Mouse (Mus musculus): ENCODE measurements around the gene Setd6. TPM values are rescaled to one million over a fixed set of nuclear protein-coding genes. Genes with fewer than 3 reads are reported as not detected.

Gene Setd6
- polyA plus RNA-seq, 1 experiment: 12.6 TPM

DNA sequence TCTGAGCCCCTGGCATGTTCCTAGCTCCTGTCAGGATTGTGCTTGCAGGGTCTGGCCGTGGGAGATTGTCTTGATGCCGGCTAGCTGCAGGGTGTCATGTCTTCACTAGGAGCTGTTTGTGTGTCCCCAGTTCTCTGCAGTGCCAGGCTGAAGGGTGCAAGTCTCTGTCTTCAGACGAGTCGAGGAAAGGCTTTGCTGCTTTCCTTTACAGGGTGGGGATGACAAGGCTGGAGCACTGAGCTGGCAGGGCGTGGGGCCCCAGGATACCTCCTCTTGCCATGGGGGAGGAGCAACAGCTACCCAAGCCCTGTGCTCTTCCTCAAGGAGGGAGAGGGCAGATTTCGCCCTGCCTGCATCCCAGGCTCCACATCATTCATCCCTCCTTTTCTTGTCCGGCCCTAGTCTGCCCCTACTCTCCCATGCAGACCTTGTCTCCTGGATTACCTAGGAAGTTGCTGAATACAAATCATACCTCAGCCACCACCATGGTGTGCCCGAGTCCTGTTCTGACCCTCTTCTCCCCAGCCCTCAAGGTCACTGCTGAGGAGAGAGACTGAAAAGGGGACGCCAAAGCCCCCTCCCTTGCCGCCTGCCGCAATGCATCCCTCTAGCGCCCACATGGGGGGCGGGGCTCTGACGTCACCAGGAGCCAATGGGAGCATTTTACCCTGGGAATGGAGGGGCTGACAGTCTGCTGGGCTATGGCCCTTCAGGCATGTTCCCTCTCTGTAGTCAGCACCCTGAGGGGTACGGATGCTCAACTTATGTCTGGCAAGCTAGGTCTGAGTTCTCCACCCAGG, 12.0 kb upstream of the Setd6 start:
- H3ac ChIP-seq (ENCODE audit: control insufficient read depth, insufficient read length, low read depth): peak overlapping the region; percentile 61
- no peaks in the 10 kb centered on the region for H3K79me2 ChIP-seq (ENCODE audit: control insufficient read depth, insufficient read depth)
- H3K36me3 ChIP-seq (ENCODE audit: control insufficient read depth, insufficient read depth): no peaks in the 10 kb centered on the region
- no peak overlapping the region for H3K4me3 ChIP-seq (ENCODE audit: insufficient read depth, poor library complexity, severe bottlenecking)
- TF ChIP-seq CEBPB (IDR thresholded peaks at IDR 0.05; ENCODE audit: low read depth) (no peak), USF1 (IDR thresholded peaks at IDR 0.05; ENCODE audit: low read depth) (no peak), FOSL1 (IDR thresholded peaks at IDR 0.05; ENCODE audit: insufficient read depth, low read length, poor library complexity, severe bottlenecking) (no peak), CTCF (IDR thresholded peaks at IDR 0.05; ENCODE audit: control insufficient read depth, insufficient read depth, insufficient read length) (no peak)
- no peaks in the 10 kb centered on the region for H3K79me3 ChIP-seq (ENCODE audit: low read depth)
- H3K27me3 ChIP-seq (ENCODE audit: control insufficient read depth, insufficient read depth, insufficient read length): no peaks in the 10 kb centered on the region

DNA sequence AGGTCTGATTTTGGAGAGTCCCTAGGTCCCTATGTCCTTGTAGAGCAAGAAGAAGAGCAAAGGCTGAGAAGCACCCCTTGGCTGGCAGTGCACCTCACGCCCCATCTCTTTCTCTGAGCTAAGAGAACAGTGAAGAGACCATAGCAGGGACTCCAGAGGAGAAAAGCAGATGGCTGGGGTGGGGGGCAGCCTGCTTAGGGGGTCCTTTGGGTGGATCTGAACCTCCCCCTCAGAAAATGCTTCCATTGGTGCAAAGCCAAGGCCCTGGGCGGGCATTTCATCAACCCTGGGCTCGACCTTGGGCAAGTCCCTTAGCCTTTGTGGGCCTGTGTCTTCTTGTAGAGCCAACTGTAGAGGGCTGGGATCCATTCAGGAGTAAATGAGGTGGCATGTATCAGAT, 11.1 kb upstream of the Setd6 start:
- Histone ChIP-seq H3K79me2 (ENCODE audit: control insufficient read depth, insufficient read depth) (no peaks in the 10 kb centered on the region), H3K79me3 (ENCODE audit: low read depth) (no peaks in the 10 kb centered on the region), H3K27me3 (ENCODE audit: control insufficient read depth, insufficient read depth, insufficient read length) (no peaks in the 10 kb centered on the region), H3ac (ENCODE audit: control insufficient read depth, insufficient read length, low read depth) (no peak overlapping the region), H3K4me3 (ENCODE audit: insufficient read depth, poor library complexity, severe bottlenecking) (no peak overlapping the region), H3K36me3 (ENCODE audit: control insufficient read depth, insufficient read depth) (no peaks in the 10 kb centered on the region)
- TF ChIP-seq FOSL1 (IDR thresholded peaks at IDR 0.05; ENCODE audit: insufficient read depth, low read length, poor library complexity, severe bottlenecking) (no peak), MYOD1 (IDR thresholded peaks at IDR 0.05; ENCODE audit: control insufficient read depth, insufficient read length, low read depth) (no peak), USF1 (IDR thresholded peaks at IDR 0.05; ENCODE audit: low read depth) (no peak), MAX (IDR thresholded peaks at IDR 0.05) (no peak), CTCF (IDR thresholded peaks at IDR 0.05; ENCODE audit: control insufficient read depth, insufficient read depth, insufficient read length) (no peak), MYOG (IDR thresholded peaks at IDR 0.05; ENCODE audit: control insufficient read depth, extremely low read depth, insufficient read length) (no peak), CEBPB (IDR thresholded peaks at IDR 0.05; ENCODE audit: low read depth) (no peak)

DNA sequence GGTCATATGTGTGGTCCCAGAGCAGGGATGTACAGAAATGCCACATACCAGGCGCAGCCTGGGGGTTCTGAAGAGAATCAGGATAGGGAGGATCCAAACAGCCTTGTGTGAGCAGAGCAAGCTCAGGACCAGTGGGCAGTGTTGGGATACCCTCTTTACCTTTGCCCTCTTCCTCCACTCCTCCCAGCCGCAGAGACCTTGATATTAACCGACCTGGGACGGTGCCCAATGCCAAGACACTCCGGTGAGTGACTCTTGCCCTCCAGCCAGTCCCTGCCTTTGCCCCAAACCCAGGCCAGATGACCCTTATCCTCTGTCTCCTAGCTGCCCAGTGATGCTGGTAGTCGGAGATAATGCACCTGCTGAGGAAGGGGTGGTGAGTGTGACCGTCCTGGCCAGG, 6.1 kb upstream of the Setd6 start:
- Histone ChIP-seq H3ac (ENCODE audit: control insufficient read depth, insufficient read length, low read depth) (no peak overlapping the region), H3K79me3 (ENCODE audit: low read depth) (no peaks in the 10 kb centered on the region), H3K27me3 (ENCODE audit: control insufficient read depth, insufficient read depth, insufficient read length) (no peaks in the 10 kb centered on the region), H3K36me3 (ENCODE audit: control insufficient read depth, insufficient read depth) (no peaks in the 10 kb centered on the region), H3K4me3 (ENCODE audit: insufficient read depth, poor library complexity, severe bottlenecking) (no peak overlapping the region), H3K79me2 (ENCODE audit: control insufficient read depth, insufficient read depth) (no peaks in the 10 kb centered on the region)
- TF ChIP-seq CTCF (IDR thresholded peaks at IDR 0.05; ENCODE audit: control insufficient read depth, insufficient read depth, insufficient read length): no peak
- TF ChIP-seq MYOG (IDR thresholded peaks at IDR 0.05; ENCODE audit: control insufficient read depth, extremely low read depth, insufficient read length): no peak
- no peak for TF ChIP-seq MAX (IDR thresholded peaks at IDR 0.05)
- no peak for TF ChIP-seq CEBPB (IDR thresholded peaks at IDR 0.05; ENCODE audit: low read depth)
- no peak for TF ChIP-seq USF1 (IDR thresholded peaks at IDR 0.05; ENCODE audit: low read depth)
- no peak for TF ChIP-seq MYOD1 (IDR thresholded peaks at IDR 0.05; ENCODE audit: control insufficient read depth, insufficient read length, low read depth)
- no peak for TF ChIP-seq FOSL1 (IDR thresholded peaks at IDR 0.05; ENCODE audit: insufficient read depth, low read length, poor library complexity, severe bottlenecking)

DNA sequence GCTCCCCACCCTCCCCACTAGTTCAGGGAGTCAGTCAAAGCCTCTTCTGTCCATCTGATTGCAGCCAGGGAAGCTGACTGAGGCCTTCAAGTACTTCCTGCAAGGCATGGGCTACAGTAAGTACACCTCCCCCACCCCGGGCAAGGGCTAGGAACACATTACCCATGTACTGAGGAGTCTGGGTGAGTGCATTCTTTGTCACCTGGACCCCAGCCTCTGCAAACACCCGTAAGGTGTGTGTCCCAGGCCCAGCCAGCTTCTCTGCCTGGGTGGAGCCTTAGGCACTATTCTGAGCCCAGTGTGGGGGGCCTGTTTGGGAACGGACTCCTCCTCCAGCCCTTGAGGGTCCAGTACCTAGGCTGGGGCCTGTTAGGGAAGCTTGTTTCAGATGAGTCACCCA, 4.7 kb upstream of the Setd6 start:
- H3K4me3 ChIP-seq (ENCODE audit: insufficient read depth, poor library complexity, severe bottlenecking): no peak overlapping the region
- H3K79me2 ChIP-seq (ENCODE audit: control insufficient read depth, insufficient read depth): peaks cover 2% of the 10 kb centered on the region
- H3K36me3 ChIP-seq (ENCODE audit: control insufficient read depth, insufficient read depth): no peaks in the 10 kb centered on the region
- H3K27me3 ChIP-seq (ENCODE audit: control insufficient read depth, insufficient read depth, insufficient read length): no peaks in the 10 kb centered on the region
- no peak for TF ChIP-seq MYOD1 (IDR thresholded peaks at IDR 0.05; ENCODE audit: control insufficient read depth, insufficient read length, low read depth)
- TF ChIP-seq CTCF (IDR thresholded peaks at IDR 0.05; ENCODE audit: control insufficient read depth, insufficient read depth, insufficient read length): no peak
- no peak for TF ChIP-seq USF1 (IDR thresholded peaks at IDR 0.05; ENCODE audit: low read depth)
- TF ChIP-seq FOSL1 (IDR thresholded peaks at IDR 0.05; ENCODE audit: insufficient read depth, low read length, poor library complexity, severe bottlenecking): no peak
- TF ChIP-seq CEBPB (IDR thresholded peaks at IDR 0.05; ENCODE audit: low read depth): no peak
- no peak for TF ChIP-seq MAX (IDR thresholded peaks at IDR 0.05)
- no peak for TF ChIP-seq MYOG (IDR thresholded peaks at IDR 0.05; ENCODE audit: control insufficient read depth, extremely low read depth, insufficient read length)
- no peaks in the 10 kb centered on the region for H3K79me3 ChIP-seq (ENCODE audit: low read depth)
- H3ac ChIP-seq (ENCODE audit: control insufficient read depth, insufficient read length, low read depth): no peak overlapping the region

DNA sequence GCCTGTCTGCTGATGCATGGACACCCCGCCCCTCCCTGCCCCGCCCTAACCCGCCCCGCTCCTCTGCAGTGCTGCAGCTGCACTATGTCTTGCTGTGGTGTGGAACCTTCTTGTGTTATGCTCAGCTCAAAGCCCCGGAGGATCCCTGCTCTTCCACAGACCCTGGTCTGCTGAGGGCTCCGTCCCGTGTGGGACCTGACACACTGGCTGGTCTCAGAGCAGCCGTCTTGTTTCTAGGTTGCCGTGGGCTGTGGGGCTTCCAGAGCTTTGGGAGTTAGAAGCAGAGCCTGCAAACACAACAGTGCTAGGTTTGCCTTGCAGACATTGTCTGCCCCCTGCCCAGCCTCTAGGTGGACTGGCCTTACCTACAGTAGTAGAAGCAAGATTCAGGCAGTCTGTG, 3.3 kb upstream of the Setd6 start:
- no peak overlapping the region for H3ac ChIP-seq (ENCODE audit: control insufficient read depth, insufficient read length, low read depth)
- TF ChIP-seq USF1 (IDR thresholded peaks at IDR 0.05; ENCODE audit: low read depth) (no peak), FOSL1 (IDR thresholded peaks at IDR 0.05; ENCODE audit: insufficient read depth, low read length, poor library complexity, severe bottlenecking) (no peak), MYOG (IDR thresholded peaks at IDR 0.05; ENCODE audit: control insufficient read depth, extremely low read depth, insufficient read length) (no peak), MYOD1 (IDR thresholded peaks at IDR 0.05; ENCODE audit: control insufficient read depth, insufficient read length, low read depth) (no peak), CTCF (IDR thresholded peaks at IDR 0.05; ENCODE audit: control insufficient read depth, insufficient read depth, insufficient read length) (no peak), MAX (IDR thresholded peaks at IDR 0.05) (no peak), CEBPB (IDR thresholded peaks at IDR 0.05; ENCODE audit: low read depth) (no peak)
- no peaks in the 10 kb centered on the region for H3K27me3 ChIP-seq (ENCODE audit: control insufficient read depth, insufficient read depth, insufficient read length)
- H3K4me3 ChIP-seq (ENCODE audit: insufficient read depth, poor library complexity, severe bottlenecking): no peak overlapping the region
- no peaks in the 10 kb centered on the region for H3K79me3 ChIP-seq (ENCODE audit: low read depth)
- peaks cover 15% of the 10 kb centered on the region for H3K79me2 ChIP-seq (ENCODE audit: control insufficient read depth, insufficient read depth)
- peaks cover 9% of the 10 kb centered on the region for H3K36me3 ChIP-seq (ENCODE audit: control insufficient read depth, insufficient read depth)
